Mouse (Mus musculus) heart, embryonic 13.5 days (tissue): Measurements from ENCODE around the gene Gm17124. TPM values are rescaled to one million over a fixed set of nuclear protein-coding genes. Genes with fewer than 3 reads are reported as not detected.
"Not testable (repeated sequence)": the region's sequence is repeated elsewhere in the genome, so short reads cannot be mapped to it uniquely, and the experiment has no call there.

Experiments used
- ATAC-seq: fragments of 200-750 bp; cut with Nextera tagmentation; 2 replicates; pipeline ENCODE4 v1.8.0; 2017; ENCODE audit warnings: moderate TSS enrichment; ENCODE audit not compliant: insufficient number of reproducible peaks, low FRiP score, low TSS enrichment; ENCODE audit errors: extremely low read depth
- H3K27ac ChIP-seq: fragments of 300-500 bp; sonication (generic); replicated peaks from 2 replicates; pipeline ENCODE4 v1.5.1; 2015; ENCODE audit warnings: moderate library complexity, mild to moderate bottlenecking, inconsistent platforms
- H3K27me3 ChIP-seq: fragments of 300-500 bp; sonication (generic); replicated peaks from 2 replicates; pipeline ENCODE4 v1.6.1; 2015; ENCODE audit warnings: mild to moderate bottlenecking, inconsistent platforms
- H3K36me3 ChIP-seq: fragments of 300-500 bp; sonication (generic); 2 replicates; pipeline ENCODE4 v1.6.1; 2015; ENCODE audit warnings: mild to moderate bottlenecking, inconsistent platforms
- H3K4me1 ChIP-seq: fragments of 300-500 bp; sonication (generic); 2 replicates; pipeline ENCODE4 v1.6.1; 2015; ENCODE audit warnings: inconsistent platforms
- H3K4me2 ChIP-seq: fragments of 300-500 bp; sonication (generic); 2 replicates; pipeline ENCODE4 v1.6.1; 2015; ENCODE audit warnings: inconsistent platforms, mild to moderate bottlenecking, moderate library complexity
- H3K4me3 ChIP-seq: fragments of 300-500 bp; sonication (generic); 2 replicates; pipeline ENCODE4 v1.5.1; 2015; ENCODE audit warnings: moderate library complexity, mild to moderate bottlenecking, inconsistent platforms
- H3K9ac ChIP-seq: fragments of 300-500 bp; sonication (generic); 2 replicates; pipeline ENCODE4 v1.6.1; 2015; ENCODE audit warnings: inconsistent platforms, mild to moderate bottlenecking, moderate library complexity
- H3K9me3 ChIP-seq: fragments of 300-500 bp; sonication (generic); 2 replicates; pipeline ENCODE4 v1.6.1; 2016; ENCODE audit warnings: inconsistent platforms
- WGBS: fragments of 180-500 bp; shearing (Covaris S2); methylation state at CpG from one replicate; pipeline ENCODE4 v1.1.7; 2015; ENCODE audit warnings: mixed read lengths; 5-methylcytosine and 5-hydroxymethylcytosine counted together
- microRNA-seq: library from miRNA; unstranded; fragments of <30 nt; microRNA quantifications from one replicate; pipeline ENCODE4, GENCODE M21; 2016
- polyA plus RNA-seq: library from polyadenylated mRNA; unstranded; fragments of >200 nt; fragmentation: Nextera tagmentation; extraction: Ambion mirVana; gene quantifications from 2 replicates; pipeline ENCODE4 v1.2.1, GENCODE M21; 2015

Gm17124 gene
- not detected in 2 replicates for polyA plus RNA-seq

DNA sequence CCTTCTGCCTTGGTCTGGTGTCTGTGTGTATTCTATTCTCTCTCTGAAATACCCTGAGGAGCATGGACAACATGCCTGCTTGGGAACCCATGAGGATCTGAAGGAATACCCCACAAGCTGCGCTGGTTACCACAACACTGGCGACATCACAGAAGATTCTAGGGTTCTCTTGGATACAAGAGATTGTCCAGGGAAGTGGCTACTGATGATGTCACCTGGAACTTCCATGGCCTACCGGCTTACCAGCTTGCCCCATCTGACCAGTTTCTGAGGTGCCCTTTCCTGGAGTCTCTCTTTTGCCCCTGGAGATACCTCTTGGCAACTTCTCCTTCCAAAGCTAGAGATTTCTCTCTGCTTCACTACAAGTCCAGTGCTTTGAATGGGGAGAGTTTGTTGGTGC, at the start of gene Gm17124:
TSS of gene Gm17124 (minus strand) at position 101 of the 400 bp plus-strand sequence.
- H3K27me3 ChIP-seq, H3K4me2 ChIP-seq, H3K9me3 ChIP-seq, H3K36me3 ChIP-seq, H3K4me3 ChIP-seq, ATAC-seq, H3K4me1 ChIP-seq, H3K9ac ChIP-seq, H3K27ac ChIP-seq: not testable (repeated sequence)
- no CpG with 5 or more reads among the region's 3 CpGs for WGBS

DNA sequence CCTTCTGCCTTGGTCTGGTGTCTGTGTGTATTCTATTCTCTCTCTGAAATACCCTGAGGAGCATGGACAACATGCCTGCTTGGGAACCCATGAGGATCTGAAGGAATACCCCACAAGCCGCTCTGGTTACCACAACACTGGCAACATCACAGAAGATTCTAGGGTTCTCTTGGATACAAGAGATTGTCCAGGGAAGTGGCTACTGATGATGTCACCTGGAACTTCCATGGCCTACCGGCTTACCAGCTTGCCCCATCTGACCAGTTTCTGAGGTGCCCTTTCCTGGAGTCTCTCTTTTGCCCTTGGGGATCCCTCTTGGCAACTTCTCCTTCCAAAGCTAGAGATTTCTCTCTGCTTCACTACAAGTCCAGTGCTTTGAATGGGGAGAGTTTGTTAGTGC, 42.1 kb upstream of the Gm17124 start, which contains the start of gene Gm3633:
TSS of gene Gm3633 (minus strand) at position 101 of the 400 bp plus-strand sequence.
- H3K36me3 ChIP-seq, H3K27me3 ChIP-seq, H3K9me3 ChIP-seq, H3K27ac ChIP-seq, H3K4me1 ChIP-seq, H3K4me3 ChIP-seq, ATAC-seq, H3K9ac ChIP-seq, H3K4me2 ChIP-seq: not testable (repeated sequence)
- 83% methylated on average over 1 of the region's 2 CpGs for WGBS

Small RNA genes lying within 50 kb of the gene (microRNA-seq; reads per million reads assigned to microRNA genes)
- gene Gm23620 (not detected), gene Gm25228 (not detected)

Other genes with a start within 250 kb of the Gm17124 start
- gene Gm8005, start 160.2 kb downstream of the Gm17124 start, polyA plus RNA-seq: not detected in 2 replicates
- not detected in 2 replicates for gene Gm8011, start 136.0 kb downstream of the Gm17124 start, polyA plus RNA-seq
- not detected in 2 replicates for gene Gm8020, start 97.5 kb downstream of the Gm17124 start, polyA plus RNA-seq
- gene Gm8024, start 75.6 kb downstream of the Gm17124 start, polyA plus RNA-seq: not detected in 2 replicates
- gene Gm3633, start 42.0 kb upstream of the Gm17124 start, polyA plus RNA-seq: not detected in 2 replicates
- gene Gm10378, start 56.1 kb upstream of the Gm17124 start, polyA plus RNA-seq: not detected in 2 replicates
- gene Gm3015, start 168.9 kb upstream of the Gm17124 start, polyA plus RNA-seq: not detected in 2 replicates
- not detected in 2 replicates for gene Gm10377, start 198.1 kb upstream of the Gm17124 start, polyA plus RNA-seq